Mouse (Mus musculus): Measurements from ENCODE around the gene Glyctk. TPM values are rescaled to one million over a fixed set of nuclear protein-coding genes. Genes with fewer than 3 reads are reported as not detected.
A peak's percentile ranks its signal among the peaks of the same experiment; 100 is the strongest.

Glyctk gene
- polyA plus RNA-seq, 1 experiment, result 168 TPM

GRCm38 (mm10) chr9:106177799-106178198 lies 19.9 kb upstream of the Glyctk start:
- WGBS, result 60% methylated on average over 6 of the region's 6 CpGs
- TF ChIP-seq CTCF (conservative IDR thresholded peaks at IDR 0.05; ENCODE audit: insufficient read depth, insufficient read length, low read depth, low read length), result no peak
- no peak for TF ChIP-seq POLR2A (IDR thresholded peaks at IDR 0.05; ENCODE audit: low read depth, low read length)

GRCm38 (mm10) chr9:106176769-106177168 lies 18.8 kb upstream of the Glyctk start:
- H3K27me3 ChIP-seq (replicated peaks; ENCODE audit: control insufficient read depth, insufficient read depth, low read length), result no peaks in the 10 kb centered on the region
- DNase-seq, result no peak
- H3K27ac ChIP-seq (ENCODE audit: insufficient read depth, low read depth, low read length), result peak overlapping the region; percentile 73; the same call in 1 of the 2 replicates
- TF ChIP-seq POLR2A (IDR thresholded peaks at IDR 0.05; ENCODE audit: low read depth, low read length) (no peak), CTCF (conservative IDR thresholded peaks at IDR 0.05; ENCODE audit: insufficient read depth, insufficient read length, low read depth, low read length) (no peak)
- 41% methylated on average over 5 of the region's 5 CpGs for WGBS
- peaks cover 21% of the 10 kb centered on the region for H3K4me1 ChIP-seq (ENCODE audit: control insufficient read depth, insufficient read depth, low read length)
- peaks cover 10% of the 10 kb centered on the region for H3K36me3 ChIP-seq (ENCODE audit: control insufficient read depth, insufficient read depth, low read length)
- H3K4me3 ChIP-seq (ENCODE audit: insufficient read depth, low read depth, low read length), result no peak overlapping the region

More at GRCm38 (mm10) chr9:106177799-106178198, 19.9 kb upstream of the Glyctk start:
- Histone ChIP-seq H3K27me3 (replicated peaks; ENCODE audit: control insufficient read depth, insufficient read depth, low read length) (no peaks in the 10 kb centered on the region), H3K36me3 (ENCODE audit: control insufficient read depth, insufficient read depth, low read length) (peaks cover 12% of the 10 kb centered on the region), H3K4me1 (ENCODE audit: control insufficient read depth, insufficient read depth, low read length) (peaks cover 21% of the 10 kb centered on the region), H3K27ac (ENCODE audit: insufficient read depth, low read depth, low read length) (no peak overlapping the region), H3K4me3 (ENCODE audit: insufficient read depth, low read depth, low read length) (no peak overlapping the region)
- no peak for DNase-seq

- H3K27ac ChIP-seq (ENCODE audit: insufficient read depth, low read depth, low read length), result no peak overlapping the region
- DNase-seq, result no peak
- H3K27me3 ChIP-seq (replicated peaks; ENCODE audit: control insufficient read depth, insufficient read depth, low read length), result no peaks in the 10 kb centered on the region
- H3K4me3 ChIP-seq (ENCODE audit: insufficient read depth, low read depth, low read length), result no peak overlapping the region
- peaks cover 6% of the 10 kb centered on the region for H3K36me3 ChIP-seq (ENCODE audit: control insufficient read depth, insufficient read depth, low read length)
- H3K4me1 ChIP-seq (ENCODE audit: control insufficient read depth, insufficient read depth, low read length), result peaks cover 17% of the 10 kb centered on the region
- 21% methylated on average over 3 of the region's 3 CpGs for WGBS
- TF ChIP-seq POLR2A (IDR thresholded peaks at IDR 0.05; ENCODE audit: low read depth, low read length) (no peak), CTCF (conservative IDR thresholded peaks at IDR 0.05; ENCODE audit: insufficient read depth, insufficient read length, low read depth, low read length) (no peak)
Observed at GRCm38 (mm10) chr9:106175552-106176200, 17.7 kb upstream of the Glyctk start.

DNA sequence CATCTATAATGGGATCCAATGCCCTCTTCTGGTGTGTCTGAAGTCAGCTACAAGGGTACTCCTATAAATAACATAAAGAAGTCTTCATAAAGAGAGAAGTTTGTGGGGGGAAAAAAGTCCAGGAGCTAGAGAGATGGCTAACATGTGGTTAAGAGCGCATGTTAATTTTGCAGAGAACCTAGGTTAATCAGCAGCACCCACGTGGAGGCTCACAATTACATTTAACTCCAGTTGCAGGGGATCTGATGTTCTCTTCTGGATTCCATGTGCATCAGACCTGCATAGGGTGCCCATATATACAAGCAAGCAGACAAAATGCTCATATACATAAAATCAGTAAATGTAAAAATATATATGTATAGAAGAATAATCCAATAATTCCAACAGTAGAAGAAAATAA lies 15.4 kb upstream of the Glyctk start:
- TF ChIP-seq CTCF (conservative IDR thresholded peaks at IDR 0.05; ENCODE audit: insufficient read depth, insufficient read length, low read depth, low read length) (no peak), POLR2A (IDR thresholded peaks at IDR 0.05; ENCODE audit: low read depth, low read length) (no peak)
- H3K36me3 ChIP-seq (ENCODE audit: control insufficient read depth, insufficient read depth, low read length), result peaks cover 4% of the 10 kb centered on the region
- H3K4me1 ChIP-seq (ENCODE audit: control insufficient read depth, insufficient read depth, low read length), result peaks cover 24% of the 10 kb centered on the region
- H3K27me3 ChIP-seq (replicated peaks; ENCODE audit: control insufficient read depth, insufficient read depth, low read length), result no peaks in the 10 kb centered on the region
- no peak overlapping the region for H3K4me3 ChIP-seq (ENCODE audit: insufficient read depth, low read depth, low read length)
- no peak for DNase-seq
- 22% methylated on average over 2 of the region's 2 CpGs for WGBS
- H3K27ac ChIP-seq (ENCODE audit: insufficient read depth, low read depth, low read length), result no peak overlapping the region

DNA sequence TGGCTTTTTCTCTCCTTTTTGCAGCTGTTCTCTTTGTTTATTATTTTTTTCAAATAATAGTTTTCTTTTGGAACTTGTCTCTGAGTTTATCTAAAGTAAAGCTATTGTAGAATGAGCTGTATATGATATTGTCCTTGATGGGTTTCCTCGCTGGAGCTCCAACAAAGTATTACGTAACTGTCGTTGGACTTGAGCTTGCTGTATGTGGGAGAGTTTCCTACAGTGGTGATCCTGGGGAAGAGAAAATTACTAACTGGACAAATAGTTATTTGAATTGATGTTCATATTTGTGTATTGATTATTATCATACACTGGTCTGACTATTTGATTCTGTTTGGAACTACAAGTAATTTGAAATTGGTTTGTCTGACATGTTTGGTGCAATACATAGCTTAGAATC lies 14.6 kb upstream of the Glyctk start:
- 3% methylated on average over 3 of the region's 3 CpGs for WGBS
- Histone ChIP-seq H3K36me3 (ENCODE audit: control insufficient read depth, insufficient read depth, low read length) (peaks cover 4% of the 10 kb centered on the region), H3K4me3 (ENCODE audit: insufficient read depth, low read depth, low read length) (peak overlapping the region; percentile 80; the same call in 1 of the 2 replicates), H3K4me1 (ENCODE audit: control insufficient read depth, insufficient read depth, low read length) (peaks cover 24% of the 10 kb centered on the region), H3K27ac (ENCODE audit: insufficient read depth, low read depth, low read length) (no peak overlapping the region), H3K27me3 (replicated peaks; ENCODE audit: control insufficient read depth, insufficient read depth, low read length) (no peaks in the 10 kb centered on the region)
- DNase-seq, result no peak
- TF ChIP-seq CTCF (conservative IDR thresholded peaks at IDR 0.05; ENCODE audit: insufficient read depth, insufficient read length, low read depth, low read length) (no peak), POLR2A (IDR thresholded peaks at IDR 0.05; ENCODE audit: low read depth, low read length) (no peak)

GRCm38 (mm10) chr9:106171346-106172158 lies 13.6 kb upstream of the Glyctk start:
- peak overlapping the region; percentile 94 for H3K27ac ChIP-seq (ENCODE audit: insufficient read depth, low read depth, low read length)
- H3K4me3 ChIP-seq (ENCODE audit: insufficient read depth, low read depth, low read length), result peak overlapping the region; percentile 80
- DNase-seq, result peak; percentile 91
- no peak for TF ChIP-seq CTCF (conservative IDR thresholded peaks at IDR 0.05; ENCODE audit: insufficient read depth, insufficient read length, low read depth, low read length)
- no peak for TF ChIP-seq POLR2A (IDR thresholded peaks at IDR 0.05; ENCODE audit: low read depth, low read length)
- H3K36me3 ChIP-seq (ENCODE audit: control insufficient read depth, insufficient read depth, low read length), result no peaks in the 10 kb centered on the region
- peaks cover 24% of the 10 kb centered on the region for H3K4me1 ChIP-seq (ENCODE audit: control insufficient read depth, insufficient read depth, low read length)
- 1% methylated on average over 30 of the region's 30 CpGs for WGBS
- no peaks in the 10 kb centered on the region for H3K27me3 ChIP-seq (replicated peaks; ENCODE audit: control insufficient read depth, insufficient read depth, low read length)

Measured in kidney, adult 2 months (tissue).